Mouse (Mus musculus) hindbrain, embryonic 13.5 days (tissue): Measurements from ENCODE around the gene Rpl18a. TPM values are rescaled to one million over a fixed set of nuclear protein-coding genes. Genes with fewer than 3 reads are reported as not detected.
A peak's percentile ranks its signal among the peaks of the same experiment; 100 is the strongest.

ENCODE experiments used
- ATAC-seq: fragments of 200-750 bp; cut with Nextera tagmentation; 2 replicates; pipeline ENCODE4 v1.8.0; 2017; ENCODE audit warnings: moderate TSS enrichment; ENCODE audit not compliant: low FRiP score
- H3K27ac ChIP-seq: fragments of 300-500 bp; sonication (generic); 2 replicates; pipeline ENCODE4 v1.5.1; 2015; ENCODE audit warnings: inconsistent platforms, mild to moderate bottlenecking, moderate library complexity
- H3K27me3 ChIP-seq: fragments of 300-500 bp; sonication (generic); 2 replicates; pipeline ENCODE4 v1.6.1; 2015; ENCODE audit warnings: mild to moderate bottlenecking, inconsistent platforms
- H3K36me3 ChIP-seq: fragments of 300-500 bp; sonication (generic); 2 replicates; pipeline ENCODE4 v1.6.1; 2015; ENCODE audit warnings: mild to moderate bottlenecking, inconsistent platforms
- H3K4me1 ChIP-seq: fragments of 300-500 bp; sonication (generic); replicated peaks from 2 replicates; pipeline ENCODE4 v1.6.1; 2015; ENCODE audit warnings: inconsistent platforms
- H3K4me2 ChIP-seq: fragments of 300-500 bp; sonication (generic); 2 replicates; pipeline ENCODE4 v1.6.1; 2015; ENCODE audit warnings: inconsistent platforms, mild to moderate bottlenecking, moderate library complexity
- H3K4me3 ChIP-seq: fragments of 300-500 bp; sonication (generic); 2 replicates; pipeline ENCODE4 v1.5.1; 2015; ENCODE audit warnings: mild to moderate bottlenecking, inconsistent platforms
- H3K9ac ChIP-seq: fragments of 300-500 bp; sonication (generic); 2 replicates; pipeline ENCODE4 v1.6.1; 2015; ENCODE audit warnings: mild to moderate bottlenecking, inconsistent platforms
- H3K9me3 ChIP-seq: fragments of 300-500 bp; sonication (generic); 2 replicates; pipeline ENCODE4 v1.6.1; 2016; ENCODE audit warnings: inconsistent platforms
- WGBS: fragments of 180-500 bp; shearing (Covaris S2); methylation state at CpG from one replicate; pipeline ENCODE4 v1.1.7; 2015; 5-methylcytosine and 5-hydroxymethylcytosine counted together
- polyA plus RNA-seq: library from polyadenylated mRNA; unstranded; fragments of >200 nt; fragmentation: Nextera tagmentation; extraction: Ambion mirVana; gene quantifications from 2 replicates; pipeline ENCODE4 v1.2.1, GENCODE M21; 2015

The Rpl18a gene
- polyA plus RNA-seq, 1 experiment from 2014 or later, result 2,711 TPM

- ATAC-seq, result no peak
- Histone ChIP-seq H3K9me3 (no peaks in the 10 kb centered on the region), H3K4me1 (peaks cover 29% of the 10 kb centered on the region), H3K36me3 (peaks cover 37% of the 10 kb centered on the region), H3K4me2 (peak within 1 kb of the TSS; percentile 44), H3K27me3 (peaks cover 73% of the 10 kb centered on the region), H3K4me3 (peak within 1 kb of the TSS; percentile 30), H3K27ac (no peak within 1 kb of the TSS), H3K9ac (peak within 1 kb of the TSS; percentile 61)
- WGBS, result 2% methylated on average over 80 of the region's 80 CpGs
Observed at GRCm38 (mm10) chr8:70892022-70892895, 5.0 kb downstream of the Rpl18a start, which contains the start of gene Slc5a5. Slc5a5 (minus strand) TSS chr8:70892757.

- Histone ChIP-seq H3K4me3 (no peak overlapping the region), H3K27ac (no peak overlapping the region), H3K9me3 (no peaks in the 10 kb centered on the region), H3K4me1 (peaks cover 25% of the 10 kb centered on the region), H3K36me3 (peaks cover 37% of the 10 kb centered on the region), H3K9ac (no peak overlapping the region), H3K27me3 (peaks cover 73% of the 10 kb centered on the region), H3K4me2 (no peak overlapping the region)
- no peak for ATAC-seq
- WGBS, result 9% methylated on average over 21 of the region's 21 CpGs
Observed at GRCm38 (mm10) chr8:70891356-70891755, 5.9 kb downstream of the Rpl18a start.

GRCm38 (mm10) chr8:70890656-70891055 lies 6.6 kb downstream of the Rpl18a start:
- H3K4me1 ChIP-seq, result peaks cover 18% of the 10 kb centered on the region
- no peak overlapping the region for H3K4me2 ChIP-seq
- H3K27ac ChIP-seq, result no peak overlapping the region
- no peak overlapping the region for H3K9ac ChIP-seq
- no peaks in the 10 kb centered on the region for H3K9me3 ChIP-seq
- H3K27me3 ChIP-seq, result peaks cover 78% of the 10 kb centered on the region
- no peak for ATAC-seq
- WGBS, result 90% methylated on average over 5 of the region's 5 CpGs
- no peak overlapping the region for H3K4me3 ChIP-seq
- H3K36me3 ChIP-seq, result peaks cover 33% of the 10 kb centered on the region

GRCm38 (mm10) chr8:70887669-70888068 lies 9.5 kb downstream of the Rpl18a start:
- Histone ChIP-seq H3K4me3 (peak overlapping the region; percentile 12; the same call in 1 of the 2 replicates), H3K4me1 (peaks cover 12% of the 10 kb centered on the region), H3K36me3 (peaks cover 4% of the 10 kb centered on the region; the same call in 1 of the 2 replicates), H3K4me2 (peak overlapping the region; percentile 34), H3K9ac (no peak overlapping the region), H3K9me3 (no peaks in the 10 kb centered on the region), H3K27me3 (peaks cover 57% of the 10 kb centered on the region), H3K27ac (no peak overlapping the region)
- WGBS, result 10% methylated on average over 12 of the region's 18 CpGs
- ATAC-seq, result no peak

- WGBS, result 18% methylated on average over 12 of the region's 12 CpGs
- no peaks in the 10 kb centered on the region for H3K9me3 ChIP-seq
- no peak overlapping the region for H3K27ac ChIP-seq
- H3K4me3 ChIP-seq, result no peak overlapping the region
- no peak overlapping the region for H3K9ac ChIP-seq
- no peak overlapping the region for H3K4me2 ChIP-seq
- no peak for ATAC-seq
- H3K4me1 ChIP-seq, result peaks cover 4% of the 10 kb centered on the region; the same call in 1 of the 2 replicates
- H3K36me3 ChIP-seq, result 0 out of 2 replicates have a peak, but pooled peaks cover under 1% of the 10 kb centered on the region
- peaks cover 36% of the 10 kb centered on the region for H3K27me3 ChIP-seq
Observed at GRCm38 (mm10) chr8:70885612-70886011, 11.6 kb downstream of the Rpl18a start.

- H3K27me3 ChIP-seq, result peaks cover 33% of the 10 kb centered on the region
- no peaks in the 10 kb centered on the region for H3K9me3 ChIP-seq
- no peak overlapping the region for H3K27ac ChIP-seq
- H3K36me3 ChIP-seq, result no peaks in the 10 kb centered on the region
- no peak overlapping the region for H3K4me2 ChIP-seq
- no peak overlapping the region for H3K4me3 ChIP-seq
- ATAC-seq, result no peak
- 91% methylated on average over 10 of the region's 10 CpGs for WGBS
- H3K9ac ChIP-seq, result no peak overlapping the region
- H3K4me1 ChIP-seq, result peaks cover 11% of the 10 kb centered on the region
Observed at GRCm38 (mm10) chr8:70884683-70885082, 12.5 kb downstream of the Rpl18a start.

GRCm38 (mm10) chr8:70884186-70884585 lies 13.0 kb downstream of the Rpl18a start:
- H3K27me3 ChIP-seq, result peaks cover 28% of the 10 kb centered on the region
- 0 out of 2 replicates have a peak overlapping the region, but pooled peaks have one; percentile 5 for H3K9ac ChIP-seq
- no peak overlapping the region for H3K27ac ChIP-seq
- no peaks in the 10 kb centered on the region for H3K36me3 ChIP-seq
- no peaks in the 10 kb centered on the region for H3K9me3 ChIP-seq
- no peak for ATAC-seq
- WGBS, result 83% methylated on average over 4 of the region's 4 CpGs
- H3K4me1 ChIP-seq, result peaks cover 15% of the 10 kb centered on the region
- no peak overlapping the region for H3K4me2 ChIP-seq
- no peak overlapping the region for H3K4me3 ChIP-seq

- Histone ChIP-seq H3K4me1 (peaks cover 11% of the 10 kb centered on the region), H3K27me3 (peaks cover 18% of the 10 kb centered on the region; the same call in 1 of the 2 replicates)
- WGBS, result 28% methylated on average over 11 of the region's 11 CpGs
Observed at GRCm38 (mm10) chr8:70880546-70880945, 16.7 kb downstream of the Rpl18a start.

GRCm38 (mm10) chr8:70880126-70880525 lies 17.1 kb downstream of the Rpl18a start:
- Histone ChIP-seq H3K36me3 (no peaks in the 10 kb centered on the region), H3K9me3 (no peaks in the 10 kb centered on the region), H3K27me3 (peaks cover 14% of the 10 kb centered on the region; the same call in 1 of the 2 replicates), H3K27ac (no peak overlapping the region), H3K4me3 (no peak overlapping the region), H3K4me1 (peaks cover 11% of the 10 kb centered on the region), H3K9ac (peak overlapping the region; percentile 30), H3K4me2 (no peak overlapping the region)
- no peak for ATAC-seq
- 10% methylated on average over 4 of the region's 4 CpGs for WGBS

More at GRCm38 (mm10) chr8:70880546-70880945, 16.7 kb downstream of the Rpl18a start:
- Histone ChIP-seq H3K4me2 (no peak overlapping the region), H3K9ac (peak overlapping the region; percentile 30), H3K4me3 (no peak overlapping the region), H3K27ac (no peak overlapping the region), H3K9me3 (no peaks in the 10 kb centered on the region), H3K36me3 (no peaks in the 10 kb centered on the region)
- no peak for ATAC-seq

GRCm38 (mm10) chr8:70879500-70879899 lies 17.7 kb downstream of the Rpl18a start:
- Histone ChIP-seq H3K27me3 (peaks cover 10% of the 10 kb centered on the region; the same call in 1 of the 2 replicates), H3K9me3 (no peaks in the 10 kb centered on the region), H3K4me2 (no peak overlapping the region), H3K4me1 (peaks cover 11% of the 10 kb centered on the region), H3K4me3 (no peak overlapping the region), H3K27ac (no peak overlapping the region; the same call in 1 of the 2 replicates), H3K9ac (peak overlapping the region; percentile 30; the same call in 1 of the 2 replicates), H3K36me3 (no peaks in the 10 kb centered on the region)
- ATAC-seq, result no peak
- 39% methylated on average over 4 of the region's 4 CpGs for WGBS

- peaks cover 10% of the 10 kb centered on the region; the same call in 1 of the 2 replicates for H3K27me3 ChIP-seq
- H3K27ac ChIP-seq, result no peak overlapping the region
- H3K9ac ChIP-seq, result no peak overlapping the region
- no peaks in the 10 kb centered on the region for H3K36me3 ChIP-seq
- ATAC-seq, result no peak
- peaks cover 11% of the 10 kb centered on the region for H3K4me1 ChIP-seq
- no peak overlapping the region for H3K4me2 ChIP-seq
- H3K4me3 ChIP-seq, result no peak overlapping the region
- 42% methylated on average over 2 of the region's 2 CpGs for WGBS
- H3K9me3 ChIP-seq, result no peaks in the 10 kb centered on the region
Observed at GRCm38 (mm10) chr8:70878178-70878577, 19.0 kb downstream of the Rpl18a start.

- H3K9ac ChIP-seq, result no peak overlapping the region
- no peak overlapping the region for H3K27ac ChIP-seq
- no peak overlapping the region for H3K4me2 ChIP-seq
- peaks cover 25% of the 10 kb centered on the region for H3K4me1 ChIP-seq
- H3K36me3 ChIP-seq, result no peaks in the 10 kb centered on the region
- ATAC-seq, result no peak
- peaks cover 10% of the 10 kb centered on the region; the same call in 1 of the 2 replicates for H3K27me3 ChIP-seq
- H3K4me3 ChIP-seq, result no peak overlapping the region
- 69% methylated on average over 4 of the region's 4 CpGs for WGBS
- no peaks in the 10 kb centered on the region for H3K9me3 ChIP-seq
Observed at GRCm38 (mm10) chr8:70876382-70876781, 20.8 kb downstream of the Rpl18a start.
